Mouse (Mus musculus) spleen, adult 2 months (tissue): ENCODE measurements around the gene Tpx2.

Experiments used
- CTCF ChIP-seq: fragments of 200-500 bp; IDR thresholded peaks from 2 replicates; pipeline ENCODE4 v1.5.1; 2011; ENCODE audit warnings: mild to moderate bottlenecking, inconsistent platforms; ENCODE audit not compliant: insufficient read depth, insufficient read length, insufficient replicate concordance; ENCODE audit errors: extremely low read depth
- POLR2A ChIP-seq: fragments of 200-500 bp; IDR thresholded peaks from 2 replicates; pipeline ENCODE4 v1.6.1; 2011; ENCODE audit warnings: low read depth, low read length, inconsistent platforms

- TF ChIP-seq POLR2A (no peak), CTCF (no peak)
These were observed 33.1 kb downstream of the Tpx2 start for GRCm38 (mm10) chr2:152880898-152881297.
